Mouse (Mus musculus) liver, adult (tissue): ENCODE measurements around the gene Cs.

Source experiments
- GATA4 ChIP-seq: IDR thresholded peaks from 2 replicates; pipeline ENCODE4 v1.6.1; 2014; ENCODE audit warnings: mild to moderate bottlenecking, low read length; ENCODE audit not compliant: insufficient replicate concordance

The Cs gene

GRCm38 (mm10) chr10:128322141-128323108, 15.1 kb upstream of the Cs start, which contains the start of gene Cnpy2:
Gene Cnpy2, plus strand, starts transcription at chr10:128322459.
- no peak for TF ChIP-seq GATA4

GRCm38 (mm10) chr10:128323516-128323915, 14.0 kb upstream of the Cs start:
- no peak for TF ChIP-seq GATA4

DNA sequence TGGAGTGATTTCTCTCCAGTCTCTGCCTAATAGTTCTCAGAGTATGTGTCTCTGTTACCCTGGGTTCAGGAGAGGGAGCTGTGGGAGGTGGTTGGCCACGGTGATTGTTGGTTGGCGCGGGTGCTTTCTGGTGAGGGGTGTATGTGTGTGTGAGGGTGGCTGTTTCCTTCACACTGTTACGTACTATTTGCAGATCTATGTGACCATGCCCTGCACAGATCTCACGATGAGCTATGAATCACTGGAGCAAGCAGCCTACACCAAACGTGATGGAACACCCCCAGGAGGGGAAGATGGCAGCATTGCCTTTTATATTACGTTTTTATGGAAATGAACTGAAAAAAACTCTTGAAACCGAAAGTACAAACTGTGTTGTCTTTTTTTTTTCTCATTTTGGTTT, 10.7 kb upstream of the Cs start:
- no peak for TF ChIP-seq GATA4

DNA sequence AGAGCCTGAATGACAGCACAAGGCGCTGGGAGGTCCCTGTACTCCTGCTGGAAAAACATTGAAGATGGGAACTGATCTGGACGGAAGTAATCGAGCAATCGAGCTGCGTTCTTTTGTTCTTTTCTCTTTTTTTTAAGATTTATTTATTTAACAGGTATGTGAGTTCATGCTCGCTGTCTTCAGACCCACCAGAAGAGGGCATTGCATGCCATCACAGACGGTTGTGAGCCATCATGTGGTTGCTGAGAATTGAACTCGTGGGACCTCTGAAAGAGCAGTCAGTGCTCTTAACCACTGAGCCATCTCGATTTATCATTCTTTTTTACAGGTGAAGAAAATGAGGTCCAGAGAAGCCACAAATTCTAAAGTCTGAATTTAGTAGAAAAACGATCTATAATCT, 9.9 kb upstream of the Cs start:
- TF ChIP-seq GATA4 = no peak

- no peak for TF ChIP-seq GATA4
Observed at GRCm38 (mm10) chr10:128335582-128335981, 2.0 kb upstream of the Cs start.

DNA sequence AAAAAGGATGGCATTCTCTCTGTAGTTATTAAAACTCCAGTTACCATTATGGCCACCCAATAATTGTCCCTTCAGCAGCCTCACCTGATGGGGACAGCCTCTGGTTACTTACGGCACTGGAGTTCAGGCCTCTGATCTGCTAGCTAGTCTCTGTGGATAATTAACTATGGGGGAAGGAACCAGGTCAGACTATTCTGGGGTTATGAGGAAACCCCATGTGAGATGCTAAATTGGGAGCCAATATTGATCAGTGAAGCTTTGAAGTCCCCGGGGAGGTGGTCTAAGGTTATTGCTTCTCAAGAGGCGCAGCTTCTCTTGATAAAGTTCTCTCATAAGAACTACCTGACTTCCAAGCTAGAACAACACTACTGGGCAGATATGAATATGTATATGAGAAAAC, 1.3 kb upstream of the Cs start:
- TF ChIP-seq GATA4 = no peak

DNA sequence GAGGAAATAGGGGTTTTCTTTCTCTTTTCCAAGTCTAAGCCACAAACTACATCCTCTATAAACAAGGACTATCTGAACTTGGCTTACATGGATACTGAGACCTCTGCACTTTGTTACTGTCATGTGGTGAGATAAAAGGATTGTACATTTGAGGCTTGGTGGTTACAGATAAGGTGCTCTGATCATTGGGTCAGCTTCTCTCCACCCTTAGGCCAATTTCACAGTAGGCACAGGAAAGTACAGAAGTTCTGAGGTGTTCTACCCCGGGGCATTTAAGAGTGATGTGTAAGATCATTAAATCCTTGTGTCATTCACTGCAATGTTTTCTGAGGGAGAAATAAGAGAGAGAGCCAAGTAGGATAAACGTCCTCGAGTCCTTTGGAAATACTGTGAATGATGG, 937 bp upstream of the Cs start:
- peak; percentile 68; the same call in 1 of the 2 replicates for TF ChIP-seq GATA4

DNA sequence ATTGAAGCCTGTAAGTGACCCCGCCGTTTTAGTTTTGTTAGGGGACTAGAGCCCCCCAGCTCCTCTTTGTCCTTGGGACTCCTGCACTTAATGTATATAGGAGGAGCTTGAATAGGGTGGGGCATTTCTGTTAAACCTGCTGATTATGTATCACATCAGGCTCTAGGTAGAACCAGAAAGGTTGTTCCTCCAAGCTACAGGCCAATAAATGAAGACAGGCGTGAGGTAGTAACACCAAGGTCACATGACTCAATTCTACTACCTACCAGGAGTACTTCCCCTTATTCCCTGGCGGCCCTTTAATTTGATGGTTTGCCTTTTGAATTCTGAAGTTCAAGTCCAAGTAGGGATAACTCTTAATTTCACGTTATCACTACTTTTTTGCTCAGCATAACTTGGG, 881 bp downstream of the Cs start:
- TF ChIP-seq GATA4 = no peak

GRCm38 (mm10) chr10:128338948-128339347, 1.4 kb downstream of the Cs start:
- TF ChIP-seq GATA4 = no peak

DNA sequence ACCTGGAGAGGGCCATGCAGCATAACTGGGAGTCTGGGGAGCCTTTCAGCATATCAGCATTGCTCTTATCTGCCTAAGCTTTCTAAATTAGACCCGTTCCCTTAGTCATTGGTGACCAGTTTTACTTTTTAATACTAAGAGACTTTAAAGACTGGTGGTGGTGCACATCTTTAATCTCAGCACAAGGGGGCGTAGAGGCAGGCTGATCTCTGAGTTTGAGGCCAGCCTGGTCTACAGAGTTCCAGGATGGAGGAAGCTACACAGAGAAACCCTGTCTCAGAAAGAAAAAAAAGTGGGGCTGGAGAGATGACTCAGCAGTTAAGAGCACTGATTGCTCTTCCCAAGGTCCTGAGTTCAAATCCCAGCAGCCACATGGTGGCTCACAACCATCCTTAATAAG, 2.7 kb downstream of the Cs start:
- TF ChIP-seq GATA4 = no peak

- no peak for TF ChIP-seq GATA4
Observed at GRCm38 (mm10) chr10:128343436-128343835, 5.9 kb downstream of the Cs start.

DNA sequence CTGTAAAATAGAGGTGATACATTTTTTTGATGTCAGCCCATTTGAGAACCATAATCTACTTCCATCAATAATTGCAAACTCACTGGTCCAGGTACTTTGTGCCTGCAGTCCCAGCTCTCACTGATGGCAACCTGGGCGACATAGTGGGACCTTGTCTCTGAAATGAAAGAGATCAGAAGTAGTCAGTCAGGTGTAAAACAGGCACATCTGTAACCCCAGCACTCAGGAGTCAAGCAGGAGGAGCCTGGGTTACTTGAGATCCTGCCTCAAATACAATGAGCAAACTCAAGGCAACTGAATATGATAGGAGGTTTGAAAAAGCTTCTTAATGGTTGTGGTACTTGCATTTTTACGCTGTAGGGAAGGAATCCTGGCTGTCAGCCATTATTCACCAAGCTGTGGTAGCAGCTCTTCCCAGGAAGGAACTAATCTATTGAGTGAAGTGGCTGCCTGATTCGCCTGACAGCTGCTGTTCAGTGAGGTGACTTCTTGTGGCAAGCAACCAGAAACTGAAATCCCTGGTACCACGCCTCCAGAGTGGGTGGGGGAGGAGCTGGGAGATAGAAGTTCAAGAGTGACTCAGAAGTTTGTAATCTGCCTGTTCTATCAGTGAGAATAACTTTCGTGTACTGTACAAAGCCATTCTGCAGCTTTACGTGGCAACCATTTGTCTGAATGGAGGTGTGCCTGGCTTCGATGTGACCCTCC, 7.2 kb downstream of the Cs start:
- peak; percentile 84; the same call in 1 of the 2 replicates for TF ChIP-seq GATA4

GRCm38 (mm10) chr10:128347541-128347940, 10.0 kb downstream of the Cs start:
- no peak for TF ChIP-seq GATA4

GRCm38 (mm10) chr10:128358796-128359195, 21.3 kb downstream of the Cs start:
- no peak for TF ChIP-seq GATA4

DNA sequence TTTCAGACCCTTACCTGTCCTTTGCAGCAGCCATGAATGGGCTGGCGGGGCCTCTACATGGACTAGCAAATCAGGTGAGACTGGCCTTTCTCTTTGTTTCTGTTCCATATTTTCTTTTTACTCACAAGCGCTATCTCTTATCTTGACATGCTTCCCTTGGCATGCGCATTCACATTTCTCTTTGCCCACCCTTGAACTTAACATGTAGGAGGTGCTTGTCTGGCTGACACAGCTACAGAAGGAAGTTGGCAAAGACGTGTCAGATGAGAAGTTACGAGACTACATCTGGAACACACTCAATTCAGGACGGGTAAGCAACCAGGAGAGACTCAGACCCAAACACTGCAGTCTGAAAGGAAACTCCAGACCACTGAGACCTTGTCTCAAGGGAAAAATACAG, 21.7 kb downstream of the Cs start:
- TF ChIP-seq GATA4 = no peak

- TF ChIP-seq GATA4 = no peak
Observed at GRCm38 (mm10) chr10:128361836-128362235, 24.3 kb downstream of the Cs start.
